ENCODE assay signal across 18 mouse cellular contexts in genomic region chr1:16809370-16810150, GRCm38 (mm10).
DNase-seq lines count a peak whose midpoint lies in the region; ATAC-seq lines count a peak whose summit lies in the region.
"Had no signal": no experiment of that assay in that cellular context is flagged by ENCODE, and none has a peak within 500 bp of the region (broad histone marks: within the 10 kb centered on the region; RNA-seq: fewer than 3 reads in every experiment).

No protein-coding gene starts in this region.

- H3K9ac ChIP-seq in forebrain, embryonic 13.5 days, result no peak overlapping the region
- H3K9ac ChIP-seq in forebrain, embryonic 11.5 days (ENCODE audit: low read length), result no peak overlapping the region
- H3K9ac ChIP-seq in liver, embryonic 12.5 days, result no peak overlapping the region
- H3K9ac ChIP-seq: embryonic facial prominence, embryonic 12.5 days; neural tube, embryonic 13.5 days had no signal

- H3K36me3 ChIP-seq in forebrain, embryonic 13.5 days (ENCODE audit: poor library complexity, severe bottlenecking), result no peaks in the 10 kb centered on the region
- H3K36me3 ChIP-seq in forebrain, embryonic 11.5 days (ENCODE audit: control insufficient read depth, insufficient read depth, low read length), result no peaks in the 10 kb centered on the region
- no peaks in the 10 kb centered on the region for H3K36me3 ChIP-seq in liver, embryonic 12.5 days
- H3K36me3 ChIP-seq: embryonic facial prominence, embryonic 12.5 days; hindbrain, embryonic 10.5 days; midbrain, embryonic 10.5 days; neural tube, embryonic 13.5 days had no signal

- no peaks in the 10 kb centered on the region for H3K9me3 ChIP-seq in forebrain, embryonic 13.5 days (replicated peaks)
- no peaks in the 10 kb centered on the region for H3K9me3 ChIP-seq in forebrain, embryonic 11.5 days (ENCODE audit: control insufficient read depth, low read length)
- H3K9me3 ChIP-seq in liver, embryonic 12.5 days (replicated peaks), result no peaks in the 10 kb centered on the region
- H3K9me3 ChIP-seq: embryonic facial prominence, embryonic 12.5 days; hindbrain, embryonic 10.5 days; midbrain, embryonic 10.5 days; neural tube, embryonic 13.5 days had no signal

- ATAC-seq in forebrain, embryonic 13.5 days, result peak; percentile 43; the same call in 1 of the 2 replicates
- no peak for ATAC-seq in forebrain, embryonic 11.5 days (replicated peaks; ENCODE audit: low FRiP score)
- 0 out of 2 replicates have a peak, but pooled peaks have one; percentile 56 for ATAC-seq in common myeloid progenitor, adult 5-6 weeks (replicated peaks; ENCODE audit: low read depth, poor library complexity, severe bottlenecking)
- ATAC-seq in liver, embryonic 12.5 days, result no peak

- no peak overlapping the region for H3K27ac ChIP-seq in forebrain, embryonic 13.5 days
- H3K27ac ChIP-seq in forebrain, embryonic 11.5 days (ENCODE audit: low read depth, low read length), result no peak overlapping the region
- no peak overlapping the region for H3K27ac ChIP-seq in liver, embryonic 12.5 days
- H3K27ac ChIP-seq: embryonic facial prominence, embryonic 12.5 days; hindbrain, embryonic 10.5 days; midbrain, embryonic 10.5 days; neural tube, embryonic 13.5 days had no signal

- no peak overlapping the region for H3K4me2 ChIP-seq in forebrain, embryonic 13.5 days
- H3K4me2 ChIP-seq in forebrain, embryonic 11.5 days (ENCODE audit: low read depth, low read length, severe bottlenecking), result no peak overlapping the region
- no peak overlapping the region for H3K4me2 ChIP-seq in liver, embryonic 12.5 days
- H3K4me2 ChIP-seq: embryonic facial prominence, embryonic 12.5 days; neural tube, embryonic 13.5 days had no signal

- H3K27me3 ChIP-seq in forebrain, embryonic 13.5 days, result no peaks in the 10 kb centered on the region
- H3K27me3 ChIP-seq in forebrain, embryonic 11.5 days (ENCODE audit: control insufficient read depth, insufficient read depth, low read length), result no peaks in the 10 kb centered on the region
- H3K27me3 ChIP-seq in liver, embryonic 12.5 days (replicated peaks), result no peaks in the 10 kb centered on the region
- H3K27me3 ChIP-seq: embryonic facial prominence, embryonic 12.5 days; neural tube, embryonic 13.5 days had no signal

- no peak overlapping the region for H3K4me3 ChIP-seq in forebrain, embryonic 13.5 days
- H3K4me3 ChIP-seq in forebrain, embryonic 11.5 days (ENCODE audit: low read depth, low read length), result no peak overlapping the region
- no peak overlapping the region for H3K4me3 ChIP-seq in liver, embryonic 12.5 days
- H3K4me3 ChIP-seq: embryonic facial prominence, embryonic 12.5 days; hindbrain, embryonic 10.5 days; midbrain, embryonic 10.5 days; neural tube, embryonic 13.5 days had no signal

- H3K4me1 ChIP-seq in forebrain, embryonic 13.5 days, result no peaks in the 10 kb centered on the region
- no peaks in the 10 kb centered on the region for H3K4me1 ChIP-seq in forebrain, embryonic 11.5 days (replicated peaks; ENCODE audit: control insufficient read depth, insufficient read depth, low read length)
- H3K4me1 ChIP-seq in liver, embryonic 12.5 days, result no peaks in the 10 kb centered on the region
- H3K4me1 ChIP-seq: embryonic facial prominence, embryonic 12.5 days; hindbrain, embryonic 10.5 days; midbrain, embryonic 10.5 days; neural tube, embryonic 13.5 days had no signal

- WGBS in forebrain, embryonic 13.5 days, result 92% methylated on average over 10 of the region's 10 CpGs
- 92% methylated on average over 10 of the region's 10 CpGs for WGBS in forebrain, embryonic 11.5 days
- 75% methylated on average over 10 of the region's 10 CpGs for WGBS in liver, embryonic 12.5 days (ENCODE audit: insufficient replicate concordance)

- DNase-seq in forebrain, embryonic 11.5 days (ENCODE audit: low spot score), result no peak
- peak; percentile 25 for DNase-seq in right cerebral cortex, adult 18-20 months
- no peak for DNase-seq in right cerebral cortex, postnatal 36 days (ENCODE audit: low spot score in 2 of 2)
- DNase-seq in lung, postnatal 10 days, result no peak
- DNase-seq: cerebellum, postnatal 36 days; kidney, adult 2 months; kidney, postnatal 25 days; liver; lung, adult 18-20 months; lung, postnatal 36 days; spleen, adult 18-20 months had no signal

Comparison
In these comparisons a context has a peak if more than half of its experiments do, and no peak if none do; other contexts are left out.
1. ATAC-seq: peak in forebrain, embryonic 13.5 days (single experiment) and common myeloid progenitor, adult 5-6 weeks (single experiment); none in forebrain, embryonic 11.5 days (single experiment) and liver, embryonic 12.5 days (single experiment).